Mouse (Mus musculus) lung, embryonic 16.5 days (tissue): Measurements from ENCODE around the gene Aebp2. TPM values are rescaled to one million over a fixed set of nuclear protein-coding genes. Genes with fewer than 3 reads are reported as not detected.
"Not testable (repeated sequence)": the region's sequence is repeated elsewhere in the genome, so short reads cannot be mapped to it uniquely, and the experiment has no call there.

ENCODE experiments used
- ATAC-seq: fragments of 200-750 bp; cut with Nextera tagmentation; 2 replicates; pipeline ENCODE4 v1.8.0; 2017; ENCODE audit warnings: low read depth, mild to moderate bottlenecking, moderate library complexity
- H3K27ac ChIP-seq: fragments of 300-500 bp; sonication (generic); 2 replicates; pipeline ENCODE4 v1.5.1; 2014; ENCODE audit warnings: mild to moderate bottlenecking, control low read depth, low read length
- H3K27me3 ChIP-seq: fragments of 300-500 bp; sonication (generic); 2 replicates; pipeline ENCODE4 v1.6.1; 2014; ENCODE audit warnings: low read depth, low read length, mixed read lengths; ENCODE audit not compliant: control insufficient read depth, insufficient read depth
- H3K36me3 ChIP-seq: fragments of 300-500 bp; sonication (generic); 2 replicates; pipeline ENCODE4 v1.6.1; 2014; ENCODE audit warnings: low read length; ENCODE audit not compliant: control insufficient read depth, insufficient read depth
- H3K4me1 ChIP-seq: fragments of 300-500 bp; sonication (generic); replicated peaks from 2 replicates; pipeline ENCODE4 v1.6.1; 2014; ENCODE audit warnings: low read length, mixed read lengths; ENCODE audit not compliant: control insufficient read depth, insufficient read depth
- H3K4me2 ChIP-seq: fragments of 300-500 bp; sonication (generic); 2 replicates; pipeline ENCODE4 v1.6.1; 2014; ENCODE audit warnings: low read depth, low read length, control low read depth
- H3K4me3 ChIP-seq: fragments of 300-500 bp; sonication (generic); 2 replicates; pipeline ENCODE4 v1.5.1; 2014; ENCODE audit warnings: mild to moderate bottlenecking, low read length, control low read depth
- H3K9ac ChIP-seq: fragments of 300-500 bp; sonication (generic); 2 replicates; pipeline ENCODE4 v1.6.1; 2014; ENCODE audit warnings: low read length, control low read depth
- H3K9me3 ChIP-seq: fragments of 300-500 bp; sonication (generic); 2 replicates; pipeline ENCODE4 v1.6.1; 2016; ENCODE audit warnings: low read length; ENCODE audit not compliant: control insufficient read depth
- WGBS: fragments of 180-500 bp; shearing (Covaris S2); extraction: QIAGEN DNeasy Blood & Tissue Kit; methylation state at CpG from one replicate; pipeline ENCODE4 v1.1.7; 2014; 5-methylcytosine and 5-hydroxymethylcytosine counted together
- polyA plus RNA-seq: library from polyadenylated mRNA; unstranded; fragments of >200 nt; fragmentation: Nextera tagmentation; extraction: Ambion mirVana; gene quantifications from 2 replicates; pipeline ENCODE4 v1.2.1, GENCODE M21; 2015

Gene Aebp2
- polyA plus RNA-seq, 1 experiment from 2014 or later: 9.9 TPM

- H3K36me3 ChIP-seq: not testable (repeated sequence)
Measured at GRCm38 (mm10) chr6:140605173-140605572, 17.3 kb upstream of the Aebp2 start.

GRCm38 (mm10) chr6:140605732-140606131, 16.7 kb upstream of the Aebp2 start:
- Histone ChIP-seq H3K36me3 (no peaks in the 10 kb centered on the region; the same call in 1 of the 2 replicates), H3K27me3 (no peaks in the 10 kb centered on the region), H3K9ac (no peak overlapping the region), H3K4me3 (no peak overlapping the region), H3K27ac (no peak overlapping the region), H3K4me1 (no peaks in the 10 kb centered on the region), H3K9me3 (no peaks in the 10 kb centered on the region), H3K4me2 (no peak overlapping the region)
- no peak for ATAC-seq
- WGBS: 74% methylated on average over 3 of the region's 3 CpGs

More at GRCm38 (mm10) chr6:140605173-140605572, 17.3 kb upstream of the Aebp2 start:
- not testable (repeated sequence) for H3K9me3 ChIP-seq, H3K27ac ChIP-seq, H3K9ac ChIP-seq, H3K27me3 ChIP-seq, H3K4me1 ChIP-seq, H3K4me2 ChIP-seq, H3K4me3 ChIP-seq, ATAC-seq
- WGBS: 87% methylated on average over 5 of the region's 5 CpGs

GRCm38 (mm10) chr6:140606534-140606933, 15.9 kb upstream of the Aebp2 start:
- Histone ChIP-seq H3K4me1 (no peaks in the 10 kb centered on the region), H3K27me3 (no peaks in the 10 kb centered on the region), H3K4me2 (no peak overlapping the region), H3K9me3 (no peaks in the 10 kb centered on the region), H3K4me3 (no peak overlapping the region), H3K9ac (no peak overlapping the region), H3K36me3 (no peaks in the 10 kb centered on the region), H3K27ac (no peak overlapping the region)
- no peak for ATAC-seq
- WGBS: 69% methylated on average over 10 of the region's 10 CpGs

- no peaks in the 10 kb centered on the region for H3K27me3 ChIP-seq
- ATAC-seq: no peak
- no peak overlapping the region for H3K27ac ChIP-seq
- no peaks in the 10 kb centered on the region for H3K4me1 ChIP-seq
- WGBS: 90% methylated on average over 6 of the region's 6 CpGs
- no peaks in the 10 kb centered on the region for H3K36me3 ChIP-seq
- H3K9ac ChIP-seq: no peak overlapping the region
- H3K4me3 ChIP-seq: no peak overlapping the region
- no peak overlapping the region for H3K4me2 ChIP-seq
- H3K9me3 ChIP-seq: no peaks in the 10 kb centered on the region
Measured at GRCm38 (mm10) chr6:140608666-140609065, 13.8 kb upstream of the Aebp2 start.

GRCm38 (mm10) chr6:140609533-140609932, 12.9 kb upstream of the Aebp2 start:
- no peak overlapping the region for H3K4me2 ChIP-seq
- H3K27me3 ChIP-seq: no peaks in the 10 kb centered on the region
- no peaks in the 10 kb centered on the region for H3K4me1 ChIP-seq
- no peak overlapping the region for H3K9ac ChIP-seq
- no peaks in the 10 kb centered on the region for H3K36me3 ChIP-seq
- no peaks in the 10 kb centered on the region for H3K9me3 ChIP-seq
- no peak for ATAC-seq
- H3K27ac ChIP-seq: no peak overlapping the region
- H3K4me3 ChIP-seq: no peak overlapping the region
- 91% methylated on average over 4 of the region's 4 CpGs for WGBS

- 87% methylated on average over 5 of the region's 5 CpGs for WGBS
- Histone ChIP-seq H3K4me2 (no peak overlapping the region), H3K4me1 (no peaks in the 10 kb centered on the region), H3K36me3 (no peaks in the 10 kb centered on the region), H3K9ac (no peak overlapping the region), H3K27ac (no peak overlapping the region), H3K27me3 (no peaks in the 10 kb centered on the region), H3K9me3 (no peaks in the 10 kb centered on the region), H3K4me3 (no peak overlapping the region)
- ATAC-seq: no peak
Measured at GRCm38 (mm10) chr6:140610117-140610516, 12.3 kb upstream of the Aebp2 start.

- no peaks in the 10 kb centered on the region for H3K36me3 ChIP-seq
- H3K9ac ChIP-seq: no peak overlapping the region
- 68% methylated on average over 4 of the region's 4 CpGs for WGBS
- no peaks in the 10 kb centered on the region for H3K4me1 ChIP-seq
- no peak for ATAC-seq
- no peaks in the 10 kb centered on the region for H3K9me3 ChIP-seq
- H3K27ac ChIP-seq: no peak overlapping the region
- no peaks in the 10 kb centered on the region for H3K27me3 ChIP-seq
- no peak overlapping the region for H3K4me3 ChIP-seq
- no peak overlapping the region for H3K4me2 ChIP-seq
Measured at GRCm38 (mm10) chr6:140611282-140611681, 11.2 kb upstream of the Aebp2 start.

GRCm38 (mm10) chr6:140611893-140612473, 10.5 kb upstream of the Aebp2 start:
- Histone ChIP-seq H3K4me3 (no peak overlapping the region), H3K9ac (no peak overlapping the region), H3K4me2 (no peak overlapping the region), H3K4me1 (no peaks in the 10 kb centered on the region), H3K27ac (peak overlapping the region; percentile 21; the same call in 1 of the 2 replicates), H3K27me3 (no peaks in the 10 kb centered on the region), H3K36me3 (no peaks in the 10 kb centered on the region), H3K9me3 (no peaks in the 10 kb centered on the region)
- WGBS: 69% methylated on average over 13 of the region's 13 CpGs
- ATAC-seq: 0 out of 2 replicates have a peak, but pooled peaks have one; percentile 15

- H3K4me1 ChIP-seq: no peaks in the 10 kb centered on the region
- no peaks in the 10 kb centered on the region for H3K27me3 ChIP-seq
- no peak overlapping the region for H3K4me2 ChIP-seq
- ATAC-seq: no peak
- H3K4me3 ChIP-seq: no peak overlapping the region
- H3K36me3 ChIP-seq: no peaks in the 10 kb centered on the region
- no peak overlapping the region for H3K9ac ChIP-seq
- WGBS: 65% methylated on average over 3 of the region's 3 CpGs
- H3K9me3 ChIP-seq: no peaks in the 10 kb centered on the region
- H3K27ac ChIP-seq: no peak overlapping the region
Measured at GRCm38 (mm10) chr6:140613822-140614221, 8.6 kb upstream of the Aebp2 start.

- no peaks in the 10 kb centered on the region for H3K4me1 ChIP-seq
- H3K9ac ChIP-seq: no peak overlapping the region
- no peaks in the 10 kb centered on the region for H3K27me3 ChIP-seq
- no peak overlapping the region for H3K27ac ChIP-seq
- ATAC-seq: peak; percentile 36; the same call in 1 of the 2 replicates
- WGBS: 73% methylated on average over 11 of the region's 11 CpGs
- H3K9me3 ChIP-seq: no peaks in the 10 kb centered on the region
- no peak overlapping the region for H3K4me3 ChIP-seq
- H3K4me2 ChIP-seq: no peak overlapping the region
- H3K36me3 ChIP-seq: no peaks in the 10 kb centered on the region
Measured at GRCm38 (mm10) chr6:140614711-140615110, 7.8 kb upstream of the Aebp2 start.
